Mouse (Mus musculus) limb, embryonic 12.5 days (tissue): ENCODE data around the gene Gm11487. TPM values are rescaled to one million over a fixed set of nuclear protein-coding genes. Genes with fewer than 3 reads are reported as not detected.
A peak's percentile ranks its signal among the peaks of the same experiment; 100 is the strongest.
"Not testable (repeated sequence)": the region's sequence is repeated elsewhere in the genome, so short reads cannot be mapped to it uniquely, and the experiment has no call there.

Source experiments
- ATAC-seq: fragments of 200-750 bp; cut with Nextera tagmentation; 2 replicates; pipeline ENCODE4 v1.8.0; 2017; ENCODE audit warnings: low read depth, moderate TSS enrichment; ENCODE audit not compliant: insufficient number of reproducible peaks, insufficient read depth, low FRiP score, low TSS enrichment
- H3K27ac ChIP-seq: fragments of 300-500 bp; sonication (generic); 2 replicates; pipeline ENCODE4 v1.5.1; 2016; ENCODE audit warnings: mild to moderate bottlenecking, moderate library complexity
- H3K27me3 ChIP-seq: fragments of 300-500 bp; sonication (generic); 2 replicates; pipeline ENCODE4 v1.6.1; 2016; ENCODE audit warnings: mild to moderate bottlenecking, moderate library complexity
- H3K36me3 ChIP-seq: fragments of 300-500 bp; sonication (generic); 2 replicates; pipeline ENCODE4 v1.6.1; 2016; ENCODE audit warnings: mild to moderate bottlenecking, moderate library complexity
- H3K4me1 ChIP-seq: fragments of 300-500 bp; sonication (generic); replicated peaks from 2 replicates; pipeline ENCODE4 v1.6.1; 2016
- H3K4me2 ChIP-seq: fragments of 300-500 bp; sonication (generic); 2 replicates; pipeline ENCODE4 v1.6.1; 2016; ENCODE audit warnings: mild to moderate bottlenecking, moderate library complexity
- H3K4me3 ChIP-seq: fragments of 300-500 bp; sonication (generic); replicated peaks from 2 replicates; pipeline ENCODE4 v1.5.1; 2016; ENCODE audit warnings: mild to moderate bottlenecking
- H3K9ac ChIP-seq: fragments of 300-500 bp; sonication (generic); replicated peaks from 2 replicates; pipeline ENCODE4 v1.6.1; 2016; ENCODE audit warnings: mild to moderate bottlenecking, moderate library complexity
- H3K9me3 ChIP-seq: fragments of 300-500 bp; sonication (generic); 2 replicates; pipeline ENCODE4 v1.6.1; 2016; ENCODE audit warnings: mild to moderate bottlenecking, moderate library complexity
- WGBS: fragments of 180-500 bp; shearing (Covaris S2); methylation state at CpG from one replicate; pipeline ENCODE4 v1.1.7; 2016; 5-methylcytosine and 5-hydroxymethylcytosine counted together
- polyA plus RNA-seq: library from polyadenylated mRNA; unstranded; fragments of >200 nt; fragmentation: Nextera tagmentation; extraction: Ambion mirVana; gene quantifications from 2 replicates; pipeline ENCODE4 v1.2.1, GENCODE M21; 2016

Gene Gm11487
- polyA plus RNA-seq: not detected in 2 replicates

DNA sequence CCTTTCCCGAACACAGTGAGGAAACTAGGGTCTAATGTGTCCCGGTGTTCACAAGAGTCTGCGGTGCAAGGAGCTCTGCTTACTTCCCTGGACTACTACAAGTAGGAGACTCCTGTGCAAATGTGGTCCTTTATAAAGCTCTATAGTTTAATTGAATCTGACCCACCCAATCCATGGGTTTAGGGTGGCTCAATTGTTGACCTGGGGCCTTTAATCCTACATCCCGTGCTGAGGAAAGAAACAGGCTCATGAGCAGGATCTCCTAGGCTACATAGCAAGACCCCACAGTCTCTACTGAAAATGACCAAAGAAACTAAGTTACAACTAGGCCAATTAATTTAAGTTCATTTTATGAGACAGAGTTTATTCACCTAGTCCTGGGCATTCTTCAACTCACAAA, at the start of gene Gm11487:
Gm11487 (minus strand) TSS at position 101 of the 400 bp plus-strand sequence.
- H3K4me3 ChIP-seq, H3K4me1 ChIP-seq, H3K9me3 ChIP-seq, H3K27me3 ChIP-seq, ATAC-seq, H3K27ac ChIP-seq, H3K36me3 ChIP-seq, H3K4me2 ChIP-seq, H3K9ac ChIP-seq: not testable (repeated sequence)
- WGBS: 94% methylated on average over 4 of the region's 4 CpGs

DNA sequence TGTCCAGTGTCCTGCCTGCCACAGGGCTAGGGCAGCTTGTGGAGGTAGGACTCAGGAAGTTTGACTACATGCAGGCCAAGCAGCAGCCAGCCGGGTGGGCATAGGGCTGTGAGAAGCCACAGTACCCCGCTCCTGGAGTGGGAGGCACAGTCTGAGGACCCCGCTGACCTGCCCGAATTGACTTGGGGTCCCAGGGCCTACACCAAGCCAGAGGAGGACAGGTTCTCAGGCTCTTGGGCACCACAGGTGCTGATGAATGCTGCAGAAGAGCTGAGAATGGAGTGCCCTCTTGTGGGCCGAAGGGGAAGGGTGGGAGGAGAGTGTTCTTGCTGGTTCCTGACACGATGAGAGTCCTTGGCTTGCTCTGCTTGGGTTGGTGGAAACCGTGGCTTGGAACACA, 39.8 kb upstream of the Gm11487 start:
- Histone ChIP-seq H3K9me3 (no peaks in the 10 kb centered on the region), H3K9ac (no peak overlapping the region), H3K27me3 (no peaks in the 10 kb centered on the region), H3K4me1 (no peaks in the 10 kb centered on the region), H3K4me3 (no peak overlapping the region), H3K4me2 (no peak overlapping the region), H3K27ac (no peak overlapping the region), H3K36me3 (no peaks in the 10 kb centered on the region)
- WGBS: 62% methylated on average over 7 of the region's 7 CpGs
- peak; percentile 56; the same call in 1 of the 2 replicates for ATAC-seq

DNA sequence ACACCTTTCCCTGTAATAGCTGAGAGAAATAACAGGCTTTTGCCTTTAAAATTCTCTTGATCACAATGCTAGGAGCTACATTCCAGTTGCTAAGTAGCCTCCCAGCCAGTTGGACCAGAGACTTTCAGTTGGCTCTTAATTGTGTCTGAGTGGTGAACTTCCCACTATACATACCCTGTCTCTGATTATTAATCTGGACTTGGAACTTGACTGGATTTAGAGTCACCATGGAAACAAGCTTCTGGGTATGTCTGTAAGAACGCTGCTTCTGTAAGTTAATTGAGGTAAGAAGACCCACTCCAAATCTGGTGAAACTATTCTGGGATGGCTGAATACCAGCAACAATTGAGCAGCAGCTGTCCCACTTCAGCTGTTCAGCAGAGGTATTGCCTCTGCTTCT, 37.7 kb upstream of the Gm11487 start:
- ATAC-seq: no peak
- Histone ChIP-seq H3K4me1 (no peaks in the 10 kb centered on the region), H3K9ac (no peak overlapping the region), H3K4me2 (no peak overlapping the region), H3K27ac (no peak overlapping the region), H3K4me3 (no peak overlapping the region), H3K9me3 (no peaks in the 10 kb centered on the region), H3K27me3 (no peaks in the 10 kb centered on the region), H3K36me3 (no peaks in the 10 kb centered on the region)
- 53% methylated on average over 1 of the region's 1 CpGs for WGBS

DNA sequence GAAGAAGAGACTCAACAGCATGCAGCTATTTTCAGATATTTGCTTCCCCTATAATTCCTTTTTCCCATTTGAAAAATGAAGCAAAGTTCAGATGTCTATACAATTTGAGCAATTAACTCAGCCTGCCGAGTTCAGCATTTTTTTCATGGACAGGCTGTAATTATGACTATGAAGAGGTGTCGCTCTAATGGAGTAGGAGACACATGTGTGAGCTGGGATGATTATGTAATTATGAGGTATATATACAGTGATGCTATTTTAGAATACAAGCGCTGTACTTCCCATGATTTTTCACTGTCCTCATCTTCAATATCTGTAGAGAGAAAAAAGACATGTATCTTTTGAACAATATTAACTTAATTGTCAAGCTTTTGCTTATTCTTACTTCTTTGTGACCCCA, 21.0 kb upstream of the Gm11487 start:
- no peaks in the 10 kb centered on the region for H3K36me3 ChIP-seq
- H3K27ac ChIP-seq: no peak overlapping the region
- no peaks in the 10 kb centered on the region for H3K9me3 ChIP-seq
- no peak overlapping the region for H3K9ac ChIP-seq
- 85% methylated on average over 3 of the region's 3 CpGs for WGBS
- H3K4me1 ChIP-seq: no peaks in the 10 kb centered on the region
- H3K4me3 ChIP-seq: no peak overlapping the region
- no peak overlapping the region for H3K4me2 ChIP-seq
- ATAC-seq: no peak
- H3K27me3 ChIP-seq: no peaks in the 10 kb centered on the region

DNA sequence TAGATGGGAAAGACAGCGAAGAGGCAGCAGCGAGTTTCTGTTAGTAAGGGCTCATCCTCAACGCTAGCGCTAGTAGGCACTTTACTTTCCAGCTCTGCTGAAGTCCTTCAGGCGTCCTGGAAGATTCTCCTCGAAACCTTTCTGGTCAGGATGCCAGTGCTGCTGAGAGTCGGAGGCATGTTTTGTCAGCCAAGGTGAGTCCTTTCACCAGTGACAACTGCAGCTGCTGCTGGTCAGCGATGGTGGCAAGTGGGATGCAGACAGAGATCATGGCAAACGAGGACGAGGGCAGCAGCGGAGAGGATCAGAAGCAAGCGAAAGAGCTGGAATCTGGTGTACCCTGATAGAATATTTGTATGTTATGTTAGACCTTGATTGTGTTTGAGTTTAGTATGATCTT, 18.2 kb upstream of the Gm11487 start:
- H3K9ac ChIP-seq: no peak overlapping the region
- no peaks in the 10 kb centered on the region for H3K27me3 ChIP-seq
- no peaks in the 10 kb centered on the region for H3K9me3 ChIP-seq
- no peak for ATAC-seq
- H3K4me3 ChIP-seq: no peak overlapping the region
- H3K27ac ChIP-seq: no peak overlapping the region
- no peaks in the 10 kb centered on the region for H3K4me1 ChIP-seq
- H3K36me3 ChIP-seq: no peaks in the 10 kb centered on the region
- 89% methylated on average over 12 of the region's 12 CpGs for WGBS
- H3K4me2 ChIP-seq: no peak overlapping the region

DNA sequence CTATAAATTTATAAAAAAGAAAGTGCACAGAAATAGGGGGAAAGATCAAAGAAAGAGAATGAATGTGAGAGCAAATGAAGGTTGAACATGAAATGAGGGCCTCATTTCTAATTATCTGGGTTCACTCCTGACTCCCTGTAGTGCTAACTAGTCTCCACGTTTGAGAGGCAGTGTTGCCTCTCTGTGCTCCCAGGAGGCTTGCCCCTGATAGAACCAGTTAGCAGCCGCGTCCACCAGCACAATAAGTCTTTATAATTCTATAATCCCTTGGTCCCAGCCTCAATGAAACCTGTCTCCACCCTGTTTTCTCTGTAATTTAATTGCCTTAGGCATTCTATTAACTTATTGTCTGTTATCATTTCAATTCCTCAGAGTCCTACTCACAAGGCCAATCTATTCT, 38.3 kb downstream of the Gm11487 start:
- Histone ChIP-seq H3K27ac (no peak overlapping the region), H3K4me1 (no peaks in the 10 kb centered on the region), H3K36me3 (no peaks in the 10 kb centered on the region), H3K4me3 (no peak overlapping the region), H3K9me3 (no peaks in the 10 kb centered on the region), H3K4me2 (no peak overlapping the region), H3K27me3 (no peaks in the 10 kb centered on the region), H3K9ac (no peak overlapping the region)
- 49% methylated on average over 3 of the region's 3 CpGs for WGBS
- ATAC-seq: no peak

Other genes starting within 250 kb of the Gm11487 start
- not detected in 2 replicates for gene Gm11238, start 202.8 kb upstream of the Gm11487 start, polyA plus RNA-seq
- not detected in 2 replicates for gene Gm11237, start 217.9 kb upstream of the Gm11487 start, polyA plus RNA-seq
- not detected in 2 replicates for gene Gm11236, start 233.0 kb upstream of the Gm11487 start, polyA plus RNA-seq